Mouse (Mus musculus) heart, postnatal 25 days (tissue): ENCODE measurements around the gene Taf6. TPM values are rescaled to one million over a fixed set of nuclear protein-coding genes. Genes with fewer than 3 reads are reported as not detected.

Experiments
- DNase-seq: peaks from one replicate; pipeline ENCODE4 v3.0.0; 2022; ENCODE audit warnings: low spot score
- intact Hi-C: fragments of 180-260 bp; cut with DNase I; formaldehyde crosslinking; loops from one replicate; pipeline ENCODE4 v1.15.1; 2025
- total RNA-seq, 2 experiments: library from RNA; stranded (reverse); gene quantifications; 2 replicates each; pipeline ENCODE4 v1.2.3; 2021

Taf6 gene
- total RNA-seq, 2 experiments from 2014 or later = 29.9 to 32.9 TPM

GRCm38 (mm10) chr5:138173217-138173616 lies 14.0 kb downstream of the Taf6 start:
- DNase-seq = no peak
- intact Hi-C loops = loop anchor here (2.0 kb wide), 1 partner anchor 14 kb away; the partner anchor contains the start of genes Cnpy4 and Taf6

- intact Hi-C loops = loop anchor here (2.0 kb wide), 1 partner anchor 15 kb away; the partner anchor contains the start of genes Cnpy4 and Taf6
- peak; percentile 97 for DNase-seq
Observed at GRCm38 (mm10) chr5:138171695-138172491, 15.4 kb downstream of the Taf6 start, which contains the start of the genes Ap4m1 and Mcm7. Gene Ap4m1 (plus strand): TSS chr5:138172002. Gene Mcm7 (minus strand): TSS chr5:138172422.

GRCm38 (mm10) chr5:138170936-138171561 lies 16.2 kb downstream of the Taf6 start:
- intact Hi-C loops = no loop called here
- peak; percentile 90 for DNase-seq

GRCm38 (mm10) chr5:138165594-138165993 lies 21.7 kb downstream of the Taf6 start:
- intact Hi-C loops = loop anchor here (5.0 kb wide), 1 partner anchor 378 kb away; the partner anchor contains the start of genes Mepce and Zcwpw1
- DNase-seq = no peak

DNA sequence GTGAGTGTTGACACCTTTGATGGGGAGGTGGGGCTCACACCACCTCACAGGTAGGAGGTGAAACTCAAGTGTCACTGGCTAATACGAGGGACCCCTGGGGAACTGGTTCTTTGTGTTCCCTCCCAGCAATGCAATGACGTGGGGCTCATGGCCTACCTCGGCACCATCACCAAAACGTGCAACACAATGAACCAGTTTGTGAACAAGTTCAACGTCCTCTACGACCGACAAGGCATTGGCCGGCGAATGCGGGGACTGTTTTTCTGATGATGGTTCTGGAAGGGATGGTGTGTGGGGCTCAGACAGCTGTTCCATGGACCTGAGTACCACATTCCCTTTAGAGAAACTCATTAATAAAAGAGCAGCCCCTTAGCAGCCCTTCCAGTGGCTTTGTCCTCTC lies 23.6 kb downstream of the Taf6 start:
- intact Hi-C loops = no loop called here
- DNase-seq = no peak

DNA sequence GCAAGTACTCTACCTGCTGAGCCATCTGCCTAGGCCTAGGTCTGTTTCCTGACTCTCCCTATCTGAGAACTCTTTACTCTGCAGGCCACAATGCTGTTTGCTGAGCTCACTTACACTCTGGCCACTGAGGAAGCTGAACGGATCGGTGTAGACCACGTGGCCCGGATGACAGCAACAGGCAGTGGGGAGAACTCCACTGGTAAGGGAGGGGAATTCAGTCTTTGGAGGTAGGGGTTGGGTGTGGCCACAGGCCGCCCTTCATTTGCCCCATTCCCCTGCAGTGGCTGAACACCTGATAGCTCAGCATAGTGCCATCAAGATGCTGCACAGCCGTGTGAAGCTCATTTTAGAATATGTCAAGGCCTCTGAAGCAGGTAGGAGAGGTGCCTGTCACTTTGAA lies 24.2 kb downstream of the Taf6 start:
- intact Hi-C loops = no loop called here
- DNase-seq = no peak

- intact Hi-C loops = no loop called here
- DNase-seq = peak; percentile 84
Observed at GRCm38 (mm10) chr5:138160842-138161665, 26.2 kb downstream of the Taf6 start, which contains the start of gene Cops6. Gene Cops6 (plus strand): TSS chr5:138161071.

GRCm38 (mm10) chr5:138160224-138160762 lies 27.0 kb downstream of the Taf6 start:
- no peak for DNase-seq
- intact Hi-C loops = no loop called here

DNA sequence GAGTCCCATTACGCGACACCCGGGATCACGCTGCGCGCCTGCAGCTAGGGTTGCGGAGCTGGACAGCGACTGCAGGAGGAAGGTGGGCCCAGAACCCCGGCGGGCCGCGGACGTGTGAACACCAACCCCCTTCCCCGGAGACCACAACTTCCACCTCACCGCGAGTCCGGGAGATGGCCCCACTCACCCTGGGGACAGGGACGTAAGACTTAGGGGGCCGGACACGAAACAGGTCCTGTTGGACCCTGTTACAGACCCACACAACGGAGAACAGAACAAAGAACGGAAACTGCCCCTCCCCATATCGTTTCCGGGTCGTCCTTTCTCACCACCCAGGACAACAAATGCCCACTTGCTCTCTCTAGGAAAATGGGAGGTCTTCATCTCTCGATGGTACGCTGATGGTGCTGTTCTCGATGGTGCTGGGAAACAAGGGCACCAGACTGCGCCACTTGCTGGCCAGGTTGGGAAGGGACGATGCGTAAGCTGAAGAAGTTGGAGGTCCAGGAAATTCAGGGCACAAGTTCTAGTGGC lies 31.7 kb downstream of the Taf6 start, which contains the start of gene Zfp113:
Zfp113 (minus strand) TSS at position 302 of the 534 bp plus-strand sequence.
- peak; percentile 80 for DNase-seq
- intact Hi-C loops = loop anchor here (2.0 kb wide), 1 partner anchor 39 kb away; the partner anchor contains the start of gene Zscan21

- no peak for DNase-seq
- intact Hi-C loops = loop anchor here (2.0 to 5.0 kb wide), 2 partner anchors 38 to 67 kb away; partner anchors contain the start of genes Zkscan1 and Zscan21
Observed at GRCm38 (mm10) chr5:138154390-138154789, 32.9 kb downstream of the Taf6 start.

DNA sequence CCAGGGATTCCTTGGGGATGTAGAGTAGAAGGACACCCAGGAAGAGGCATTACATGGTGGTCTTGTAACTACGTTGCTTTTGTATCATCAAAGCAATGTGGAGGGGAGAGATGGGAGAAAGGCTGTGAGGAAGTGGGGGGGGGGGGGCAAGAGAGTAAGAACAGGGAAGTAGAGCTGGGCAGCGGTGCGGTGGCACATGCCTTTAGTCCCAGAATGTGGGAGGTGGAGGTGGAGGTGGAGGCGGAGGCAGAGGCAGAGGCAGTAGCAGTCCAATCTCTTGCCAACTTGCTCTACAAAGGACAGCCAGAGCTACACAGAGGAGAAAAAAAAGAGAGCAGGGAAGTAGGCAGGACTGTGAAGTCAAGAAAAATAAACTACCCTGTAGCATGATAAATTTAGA lies 48.7 kb downstream of the Taf6 start:
- no peak for DNase-seq
- intact Hi-C loops = loop anchor here (5.0 kb wide), 1 partner anchor 251 kb away; no protein-coding TSS in a partner anchor

GRCm38 (mm10) chr5:138137935-138138549 lies 49.2 kb downstream of the Taf6 start:
- no peak for DNase-seq
- intact Hi-C loops = loop anchor here (5.0 kb wide), 1 partner anchor 251 kb away; no protein-coding TSS in a partner anchor

DNA sequence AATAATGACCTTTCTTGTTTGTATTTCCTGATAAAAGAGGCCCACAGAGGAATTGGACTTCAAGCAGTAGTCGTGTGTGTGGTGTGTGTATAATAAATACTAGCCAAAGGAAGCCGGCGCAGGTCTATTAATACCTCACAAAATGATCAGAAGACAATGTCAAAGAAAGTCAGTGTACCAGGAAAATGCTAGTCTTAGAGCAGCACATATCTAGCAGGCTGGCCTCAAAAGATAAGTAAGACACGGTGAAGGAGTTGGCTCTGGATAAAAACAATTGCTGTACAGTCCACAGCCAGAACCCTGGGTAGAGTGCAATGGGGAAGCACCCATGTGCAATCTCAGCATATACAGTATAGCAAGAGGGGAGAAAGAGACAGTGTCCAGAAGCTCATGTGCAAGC lies 50.0 kb downstream of the Taf6 start:
- no peak for DNase-seq
- intact Hi-C loops = loop anchor here (5.0 kb wide), 1 partner anchor 250 kb away; no protein-coding TSS in a partner anchor

- DNase-seq = no peak
- intact Hi-C loops = no loop called here
Observed at GRCm38 (mm10) chr5:138132425-138133064, 54.7 kb downstream of the Taf6 start.
